Mouse (Mus musculus): ENCODE measurements around the gene Pkp1. TPM values are rescaled to one million over a fixed set of nuclear protein-coding genes. Genes with fewer than 3 reads are reported as not detected.

Pkp1 gene
- total RNA-seq, 2 experiments from 2014 or later = 0.10 to 0.11 TPM

GRCm38 (mm10) chr1:135856070-135856469 is 62.9 kb downstream of the Pkp1 start:
- peak; percentile 46 for DNase-seq

GRCm38 (mm10) chr1:135855344-135855687 is 63.7 kb downstream of the Pkp1 start:
- peak; percentile 17 for DNase-seq

GRCm38 (mm10) chr1:135854591-135855343 is 64.2 kb downstream of the Pkp1 start:
- peak; percentile 15 for DNase-seq

- DNase-seq = peak; percentile 8
Measured at GRCm38 (mm10) chr1:135853200-135853599, 65.8 kb downstream of the Pkp1 start.

GRCm38 (mm10) chr1:135852044-135852756 is 66.8 kb downstream of the Pkp1 start:
- peak; percentile 23 for DNase-seq

GRCm38 (mm10) chr1:135850722-135851512 is 68.1 kb downstream of the Pkp1 start:
- peak; percentile 77 for DNase-seq

- DNase-seq = peak; percentile 80
Measured at GRCm38 (mm10) chr1:135847611-135848351, 71.2 kb downstream of the Pkp1 start.

GRCm38 (mm10) chr1:135847139-135847562 is 71.9 kb downstream of the Pkp1 start:
- DNase-seq = peak; percentile 69

- DNase-seq = no peak
Measured at GRCm38 (mm10) chr1:135846632-135847031, 72.4 kb downstream of the Pkp1 start.

GRCm38 (mm10) chr1:135844481-135844880 is 74.5 kb downstream of the Pkp1 start:
- DNase-seq = peak; percentile 62

GRCm38 (mm10) chr1:135843519-135844262 is 75.3 kb downstream of the Pkp1 start:
- DNase-seq = peak; percentile 21

- DNase-seq = peak; percentile 30
Measured at GRCm38 (mm10) chr1:135840675-135841395, 78.2 kb downstream of the Pkp1 start.

- peak; percentile 14 for DNase-seq
Measured at GRCm38 (mm10) chr1:135839065-135839464, 79.9 kb downstream of the Pkp1 start.

GRCm38 (mm10) chr1:135838626-135839025 is 80.4 kb downstream of the Pkp1 start:
- no peak for DNase-seq

GRCm38 (mm10) chr1:135835716-135836483 is 83.1 kb downstream of the Pkp1 start, which contains the start of gene Tnnt2:
Gene Tnnt2, plus strand, starts transcription at chr1:135836354.
- DNase-seq = peak; percentile 84

- no peak for DNase-seq
Measured at GRCm38 (mm10) chr1:135834983-135835382, 84.0 kb downstream of the Pkp1 start.

- DNase-seq = no peak
Measured at GRCm38 (mm10) chr1:135834206-135834859, 84.7 kb downstream of the Pkp1 start.

- DNase-seq = peak; percentile 69
Measured at GRCm38 (mm10) chr1:135828918-135829317, 90.1 kb downstream of the Pkp1 start.

GRCm38 (mm10) chr1:135821780-135822179 is 97.2 kb downstream of the Pkp1 start:
- DNase-seq = no peak
